Mouse (Mus musculus) midbrain, embryonic 12.5 days (tissue): ENCODE measurements around the gene Mrps18a. TPM values are rescaled to one million over a fixed set of nuclear protein-coding genes. Genes with fewer than 3 reads are reported as not detected.

Experiments used
- ATAC-seq: fragments of 200-750 bp; cut with Nextera tagmentation; 2 replicates; pipeline ENCODE4 v1.8.0; 2017; ENCODE audit warnings: low read depth, moderate TSS enrichment, moderate library complexity; ENCODE audit not compliant: low FRiP score
- H3K27ac ChIP-seq: fragments of 300-500 bp; sonication (generic); replicated peaks from 2 replicates; pipeline ENCODE4 v1.5.1; 2016; ENCODE audit warnings: mild to moderate bottlenecking
- H3K27me3 ChIP-seq: fragments of 300-500 bp; sonication (generic); 2 replicates; pipeline ENCODE4 v1.6.1; 2016; ENCODE audit warnings: mild to moderate bottlenecking
- H3K36me3 ChIP-seq: fragments of 300-500 bp; sonication (generic); 2 replicates; pipeline ENCODE4 v1.6.1; 2016
- H3K4me1 ChIP-seq: fragments of 300-500 bp; sonication (generic); 2 replicates; pipeline ENCODE4 v1.6.1; 2016
- H3K4me2 ChIP-seq: fragments of 300-500 bp; sonication (generic); replicated peaks from 2 replicates; pipeline ENCODE4 v1.6.1; 2016; ENCODE audit warnings: mild to moderate bottlenecking, moderate library complexity
- H3K4me3 ChIP-seq: fragments of 300-500 bp; sonication (generic); 2 replicates; pipeline ENCODE4 v1.5.1; 2016; ENCODE audit warnings: mild to moderate bottlenecking
- H3K9ac ChIP-seq: fragments of 300-500 bp; sonication (generic); replicated peaks from 2 replicates; pipeline ENCODE4 v1.6.1; 2016; ENCODE audit warnings: mild to moderate bottlenecking, moderate library complexity
- H3K9me3 ChIP-seq: fragments of 300-500 bp; sonication (generic); 2 replicates; pipeline ENCODE4 v1.6.1; 2016; ENCODE audit warnings: mild to moderate bottlenecking
- WGBS: fragments of 180-500 bp; shearing (Covaris S2); methylation state at CpG from one replicate; pipeline ENCODE4 v1.1.7; 2016; 5-methylcytosine and 5-hydroxymethylcytosine counted together
- polyA plus RNA-seq: library from polyadenylated mRNA; unstranded; fragments of >200 nt; fragmentation: Nextera tagmentation; extraction: Ambion mirVana; gene quantifications from 2 replicates; pipeline ENCODE4 v1.2.1, GENCODE M21; 2016

Gene Mrps18a
- polyA plus RNA-seq, 1 experiment from 2014 or later: 123 TPM

DNA sequence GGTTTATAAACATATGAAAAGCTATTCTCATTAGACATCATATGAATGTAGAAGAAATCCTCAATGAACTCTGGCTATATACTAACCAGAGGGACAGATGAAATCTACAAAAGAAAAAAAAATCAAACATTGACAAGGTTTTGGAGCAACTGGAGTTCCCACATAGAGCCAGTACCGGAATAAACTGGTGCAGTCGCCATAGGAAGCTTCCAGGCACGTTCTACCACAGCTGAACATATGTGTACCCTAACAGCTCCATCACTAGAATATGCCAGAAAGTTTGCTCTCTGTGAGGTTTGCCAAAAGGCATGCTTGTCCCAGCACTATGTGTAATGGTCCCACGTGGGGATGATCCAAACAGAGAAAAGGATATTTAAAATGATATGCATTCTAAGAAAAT is 2.5 kb upstream of the Mrps18a start:
- Histone ChIP-seq H3K4me1 (peaks cover 13% of the 10 kb centered on the region), H3K36me3 (no peaks in the 10 kb centered on the region), H3K9ac (no peak overlapping the region), H3K9me3 (no peaks in the 10 kb centered on the region), H3K27me3 (peaks cover 20% of the 10 kb centered on the region), H3K27ac (no peak overlapping the region), H3K4me3 (no peak overlapping the region), H3K4me2 (no peak overlapping the region)
- ATAC-seq: no peak
- WGBS: 80% methylated on average over 4 of the region's 4 CpGs

DNA sequence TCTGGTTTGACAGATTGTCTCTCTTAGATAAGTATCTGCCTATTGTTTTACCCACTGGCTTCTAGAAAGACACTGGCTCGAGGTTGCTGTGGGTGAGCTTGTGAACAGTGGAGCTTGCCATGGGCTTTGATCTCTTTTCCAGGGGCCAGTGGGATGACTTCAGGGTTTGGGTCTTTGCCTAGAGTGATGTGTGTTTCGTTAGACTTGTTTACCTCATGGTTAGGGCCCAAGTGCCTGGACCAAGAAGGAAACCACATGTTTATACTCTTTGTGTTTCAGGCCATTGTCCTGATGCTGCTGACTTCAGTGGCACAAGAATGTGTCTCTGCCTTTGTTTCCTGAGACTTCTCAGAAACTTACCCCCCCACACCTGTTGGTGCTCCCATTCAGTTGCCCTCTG is 4.7 kb downstream of the Mrps18a start:
- no peak overlapping the region for H3K4me3 ChIP-seq
- peaks cover 13% of the 10 kb centered on the region for H3K4me1 ChIP-seq
- ATAC-seq: no peak
- peaks cover 31% of the 10 kb centered on the region for H3K36me3 ChIP-seq
- H3K27ac ChIP-seq: no peak overlapping the region
- H3K27me3 ChIP-seq: no peaks in the 10 kb centered on the region
- WGBS: 79% methylated on average over 2 of the region's 2 CpGs
- no peaks in the 10 kb centered on the region for H3K9me3 ChIP-seq
- no peak overlapping the region for H3K4me2 ChIP-seq
- no peak overlapping the region for H3K9ac ChIP-seq

DNA sequence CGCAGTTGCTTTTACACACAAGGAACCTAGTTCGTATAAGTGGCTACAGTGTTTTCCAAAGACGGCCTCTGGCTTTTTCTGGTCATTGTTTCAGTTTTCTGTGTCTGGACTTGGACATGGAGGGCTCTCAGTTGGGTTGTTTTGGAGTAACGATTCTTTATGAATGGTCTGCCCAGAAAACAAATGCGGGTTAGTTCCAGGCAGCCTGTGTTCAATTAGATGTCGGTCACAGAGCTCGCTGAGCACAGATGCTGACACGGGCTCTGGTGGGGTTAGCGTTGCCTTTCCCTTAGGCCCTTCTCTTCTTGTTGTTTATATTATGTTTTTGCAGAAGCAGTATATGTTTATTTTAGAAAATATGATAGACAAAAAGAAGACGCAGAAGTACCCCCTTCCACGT is 5.4 kb downstream of the Mrps18a start:
- no peak for ATAC-seq
- 89% methylated on average over 11 of the region's 11 CpGs for WGBS
- H3K27ac ChIP-seq: no peak overlapping the region
- H3K27me3 ChIP-seq: no peaks in the 10 kb centered on the region
- H3K4me1 ChIP-seq: peaks cover 13% of the 10 kb centered on the region
- H3K4me2 ChIP-seq: no peak overlapping the region
- no peak overlapping the region for H3K4me3 ChIP-seq
- H3K9ac ChIP-seq: no peak overlapping the region
- H3K9me3 ChIP-seq: no peaks in the 10 kb centered on the region
- H3K36me3 ChIP-seq: peaks cover 32% of the 10 kb centered on the region

DNA sequence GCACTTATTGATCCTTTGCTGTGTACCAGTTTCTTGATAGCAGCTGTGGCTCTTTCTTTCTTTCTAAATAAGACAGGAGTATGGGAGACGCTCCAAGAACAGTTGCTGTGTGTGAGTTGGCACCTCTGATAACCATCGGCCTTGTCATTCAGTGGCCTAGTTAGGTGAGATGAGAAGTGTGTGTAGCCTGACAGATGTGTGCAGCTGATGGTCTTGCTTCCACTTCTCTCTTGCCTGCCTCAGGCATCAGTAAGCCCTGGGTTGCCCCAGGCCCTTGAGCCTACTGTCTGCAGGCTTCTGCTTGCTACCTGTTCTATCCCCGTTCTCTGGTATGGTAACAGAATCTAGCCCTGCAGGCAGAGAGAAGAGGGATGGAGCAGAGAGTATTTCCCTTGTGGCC is 6.1 kb downstream of the Mrps18a start:
- peaks cover 7% of the 10 kb centered on the region for H3K4me1 ChIP-seq
- no peak overlapping the region for H3K27ac ChIP-seq
- no peak overlapping the region for H3K4me2 ChIP-seq
- H3K27me3 ChIP-seq: no peaks in the 10 kb centered on the region
- H3K9me3 ChIP-seq: no peaks in the 10 kb centered on the region
- no peak for ATAC-seq
- peaks cover 34% of the 10 kb centered on the region for H3K36me3 ChIP-seq
- H3K4me3 ChIP-seq: no peak overlapping the region
- H3K9ac ChIP-seq: no peak overlapping the region
- 89% methylated on average over 3 of the region's 3 CpGs for WGBS

DNA sequence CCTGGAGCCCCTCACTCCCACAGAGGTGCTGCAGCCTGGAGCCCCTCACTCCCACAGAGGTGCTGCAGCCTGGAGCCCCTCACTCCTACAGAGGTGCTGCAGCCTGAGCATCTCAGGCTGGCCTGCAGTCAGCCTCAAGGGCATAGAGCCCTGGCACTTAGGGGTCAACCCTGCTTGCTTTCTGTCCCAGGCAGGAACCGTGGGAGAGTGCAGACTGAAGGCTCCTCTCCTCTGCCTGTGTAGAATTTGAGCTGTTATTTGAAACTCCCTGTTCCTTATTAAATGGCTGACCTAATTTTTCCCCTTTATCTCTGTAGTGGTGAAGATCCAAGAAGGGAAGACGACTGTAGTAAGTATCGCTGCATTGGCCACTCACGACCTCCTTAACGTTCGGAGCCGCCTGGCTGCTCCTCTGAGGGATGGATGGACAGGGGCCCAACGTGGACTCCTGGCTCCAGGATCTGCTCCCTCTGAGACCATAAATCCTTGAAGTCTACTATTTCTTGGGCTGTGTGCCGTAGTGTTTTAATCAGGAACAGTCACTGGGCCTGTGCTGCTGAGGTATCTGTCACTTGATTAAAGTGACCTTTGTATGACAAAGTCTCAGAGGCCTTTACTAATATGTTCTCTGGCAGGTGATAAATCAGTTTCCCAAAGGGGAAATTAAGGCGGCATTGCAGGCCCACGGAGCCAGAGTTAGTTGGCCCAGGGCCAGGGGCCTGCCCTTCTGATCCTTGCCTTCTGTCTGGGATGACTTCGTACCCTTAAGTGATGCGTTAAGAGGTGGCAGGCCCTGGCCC is 7.0 kb downstream of the Mrps18a start:
- H3K9ac ChIP-seq: no peak overlapping the region
- no peak overlapping the region for H3K27ac ChIP-seq
- H3K27me3 ChIP-seq: no peaks in the 10 kb centered on the region
- no peak overlapping the region for H3K4me2 ChIP-seq
- no peaks in the 10 kb centered on the region for H3K9me3 ChIP-seq
- H3K4me1 ChIP-seq: no peaks in the 10 kb centered on the region
- H3K4me3 ChIP-seq: no peak overlapping the region
- 88% methylated on average over 13 of the region's 13 CpGs for WGBS
- H3K36me3 ChIP-seq: peaks cover 42% of the 10 kb centered on the region
- no peak for ATAC-seq

DNA sequence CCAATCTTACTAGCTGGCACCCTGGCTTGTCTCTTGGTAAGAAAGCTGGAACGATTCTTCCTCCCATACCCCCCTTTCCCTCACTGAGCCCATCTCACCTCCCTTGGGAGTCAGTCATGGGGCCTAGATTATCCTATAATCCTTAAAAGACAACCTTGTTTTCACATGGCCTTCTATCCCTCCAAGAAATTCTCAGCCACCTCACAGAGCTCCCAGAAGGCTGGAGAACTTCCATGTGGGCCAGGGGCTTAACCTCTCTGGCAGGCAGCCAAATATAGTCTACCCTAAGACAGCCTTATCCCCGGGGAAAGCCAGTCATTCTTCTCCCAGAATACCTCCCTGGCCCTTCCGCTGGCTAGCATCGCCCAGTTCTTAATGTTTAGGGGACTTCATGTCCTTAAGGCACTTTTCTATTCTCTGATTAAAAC is 7.7 kb downstream of the Mrps18a start:
- Histone ChIP-seq H3K9ac (no peak overlapping the region), H3K36me3 (peaks cover 48% of the 10 kb centered on the region), H3K4me2 (no peak overlapping the region), H3K4me1 (no peaks in the 10 kb centered on the region), H3K4me3 (no peak overlapping the region), H3K27ac (no peak overlapping the region), H3K27me3 (no peaks in the 10 kb centered on the region), H3K9me3 (no peaks in the 10 kb centered on the region)
- ATAC-seq: no peak
- 87% methylated on average over 4 of the region's 4 CpGs for WGBS

DNA sequence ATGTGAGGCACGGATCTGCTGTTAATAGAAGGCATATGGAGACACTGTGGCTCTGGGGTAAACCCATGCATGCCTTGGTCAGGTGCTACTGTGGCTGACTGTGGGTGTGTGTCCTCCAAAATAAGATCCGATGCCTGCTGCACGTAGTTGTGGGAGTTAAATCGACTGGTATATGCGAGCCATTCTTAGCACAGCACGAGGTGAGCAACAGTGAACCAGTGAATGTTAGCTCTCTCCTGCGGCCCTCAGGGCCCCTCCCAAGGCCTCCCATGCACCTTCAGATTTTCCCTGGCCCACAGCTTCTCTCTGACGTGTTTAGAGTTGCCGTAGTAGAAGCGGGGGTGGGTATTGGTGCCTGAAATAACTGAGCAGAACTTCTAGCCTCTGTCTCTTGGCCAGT is 8.9 kb downstream of the Mrps18a start:
- peaks cover 60% of the 10 kb centered on the region for H3K36me3 ChIP-seq
- 92% methylated on average over 10 of the region's 10 CpGs for WGBS
- H3K9ac ChIP-seq: no peak overlapping the region

DNA sequence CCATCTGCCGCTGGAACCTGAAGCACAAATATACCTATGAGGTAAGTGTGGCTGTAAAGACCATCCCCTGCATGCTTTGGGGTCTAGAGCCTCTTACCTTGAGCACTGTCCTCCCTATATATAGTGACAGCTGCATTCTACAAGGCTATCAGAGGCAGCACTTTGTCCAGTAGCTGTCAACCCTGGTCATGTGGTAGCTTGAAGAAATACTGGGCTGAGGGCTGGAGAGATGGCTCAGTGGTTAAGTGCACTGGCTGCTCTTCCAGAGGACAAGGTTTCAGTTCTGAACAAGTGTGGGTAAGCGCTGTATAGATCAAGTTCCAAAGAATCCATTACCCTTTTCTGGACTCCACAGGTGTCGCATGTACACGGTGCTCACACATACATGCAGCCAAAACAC is 12.0 kb downstream of the Mrps18a start:
- no peaks in the 10 kb centered on the region for H3K4me1 ChIP-seq
- no peak overlapping the region for H3K9ac ChIP-seq
- WGBS: 97% methylated on average over 4 of the region's 4 CpGs
- ATAC-seq: no peak
- peaks cover 88% of the 10 kb centered on the region for H3K36me3 ChIP-seq
- no peak overlapping the region for H3K4me3 ChIP-seq
- H3K4me2 ChIP-seq: no peak overlapping the region
- no peaks in the 10 kb centered on the region for H3K9me3 ChIP-seq
- no peaks in the 10 kb centered on the region for H3K27me3 ChIP-seq
- H3K27ac ChIP-seq: no peak overlapping the region

More for the DNA sequence above, 8.9 kb downstream of the Mrps18a start:
- no peak overlapping the region for H3K27ac ChIP-seq
- no peaks in the 10 kb centered on the region for H3K27me3 ChIP-seq
- no peak overlapping the region for H3K4me2 ChIP-seq
- no peaks in the 10 kb centered on the region for H3K9me3 ChIP-seq
- H3K4me1 ChIP-seq: no peaks in the 10 kb centered on the region
- H3K4me3 ChIP-seq: no peak overlapping the region
- ATAC-seq: no peak

DNA sequence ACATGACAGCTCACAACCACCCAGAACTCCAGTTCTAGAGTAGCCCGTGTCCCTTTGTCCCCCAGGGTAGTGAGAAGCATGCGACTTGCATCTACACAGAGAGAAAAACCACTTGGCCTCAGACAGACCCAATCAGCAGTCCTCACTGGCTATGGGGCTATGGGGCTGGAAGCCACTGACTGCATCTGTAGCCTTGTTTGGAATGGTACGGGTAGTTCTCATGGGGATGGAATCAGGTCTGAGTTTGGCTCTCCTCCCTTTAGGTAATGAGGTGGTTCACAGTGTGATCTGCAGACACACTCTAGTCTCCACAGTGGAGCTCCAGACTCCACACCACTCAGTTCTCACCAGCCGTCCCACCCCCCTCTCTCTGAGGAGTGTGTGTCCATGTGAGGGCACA is 12.5 kb downstream of the Mrps18a start:
- ATAC-seq: no peak
- H3K9ac ChIP-seq: no peak overlapping the region
- H3K27me3 ChIP-seq: no peaks in the 10 kb centered on the region
- no peak overlapping the region for H3K4me3 ChIP-seq
- peaks cover 88% of the 10 kb centered on the region for H3K36me3 ChIP-seq
- H3K27ac ChIP-seq: no peak overlapping the region
- WGBS: 93% methylated on average over 4 of the region's 4 CpGs
- no peaks in the 10 kb centered on the region for H3K4me1 ChIP-seq
- H3K4me2 ChIP-seq: no peak overlapping the region
- H3K9me3 ChIP-seq: no peaks in the 10 kb centered on the region

DNA sequence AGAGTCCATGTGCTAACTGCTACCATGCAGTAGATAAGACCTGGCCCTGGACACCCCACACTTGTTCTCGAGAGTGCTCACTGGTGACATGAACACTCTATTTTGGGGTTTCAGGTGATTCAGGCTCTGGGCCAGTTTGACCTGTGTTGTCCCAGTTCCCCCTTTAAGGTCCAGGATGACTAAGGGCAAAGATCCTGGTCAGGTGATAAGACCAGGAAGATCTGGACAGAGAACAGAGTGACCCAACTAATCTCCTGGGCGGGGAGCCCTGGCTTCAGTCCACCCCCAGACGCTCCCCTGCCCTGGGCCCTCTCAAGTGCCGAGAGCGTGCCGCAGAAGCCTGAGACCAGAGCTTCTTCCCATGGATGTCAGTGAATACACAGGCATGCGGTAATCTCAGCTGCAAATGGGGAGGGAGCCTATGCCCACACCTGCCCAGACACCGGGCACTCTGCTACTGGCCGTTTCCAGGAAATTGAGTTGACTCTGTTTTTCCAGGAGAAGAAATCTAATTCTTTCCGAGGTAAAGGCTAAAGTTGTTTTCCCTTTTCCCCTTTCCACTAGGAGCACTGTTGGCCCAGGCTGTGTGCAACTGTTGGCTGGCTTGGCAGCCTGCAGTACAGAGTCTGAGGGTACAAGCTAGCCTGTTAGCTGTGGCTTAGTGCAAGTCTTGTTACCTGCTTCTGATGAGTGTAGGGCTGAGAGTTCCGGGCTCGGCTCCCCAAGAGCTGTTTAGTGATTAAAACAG is 13.3 kb downstream of the Mrps18a start:
- no peak overlapping the region for H3K4me2 ChIP-seq
- H3K27me3 ChIP-seq: no peaks in the 10 kb centered on the region
- H3K4me3 ChIP-seq: no peak overlapping the region
- no peak overlapping the region for H3K27ac ChIP-seq
- peaks cover 88% of the 10 kb centered on the region for H3K36me3 ChIP-seq
- no peak for ATAC-seq
- 90% methylated on average over 12 of the region's 12 CpGs for WGBS
- H3K4me1 ChIP-seq: no peaks in the 10 kb centered on the region
- H3K9ac ChIP-seq: no peak overlapping the region
- H3K9me3 ChIP-seq: no peaks in the 10 kb centered on the region

DNA sequence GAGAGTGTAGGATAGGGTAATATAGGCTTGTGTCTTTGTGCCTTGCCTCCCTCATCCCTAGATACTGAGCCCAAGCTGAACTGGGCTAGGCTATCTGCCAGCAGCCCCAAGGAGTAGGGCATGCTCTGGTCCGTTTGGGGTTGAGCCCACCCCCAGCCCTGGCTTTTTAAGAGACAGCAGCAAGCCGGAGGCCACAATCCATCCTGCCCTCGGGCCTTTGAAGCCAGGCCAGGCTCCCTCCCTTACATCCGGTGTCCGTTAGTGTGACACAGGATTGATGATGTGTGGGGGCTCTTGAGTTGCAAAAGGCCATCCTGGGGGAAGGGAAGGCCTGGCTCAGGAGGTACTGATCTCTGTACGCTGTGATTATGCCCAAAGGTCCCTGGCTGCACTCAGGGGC is 15.8 kb downstream of the Mrps18a start:
- H3K9me3 ChIP-seq: no peaks in the 10 kb centered on the region
- no peak overlapping the region for H3K9ac ChIP-seq
- WGBS: 89% methylated on average over 6 of the region's 6 CpGs
- H3K36me3 ChIP-seq: peaks cover 88% of the 10 kb centered on the region
- no peak for ATAC-seq
- no peaks in the 10 kb centered on the region for H3K27me3 ChIP-seq
- H3K27ac ChIP-seq: no peak overlapping the region
- no peak overlapping the region for H3K4me2 ChIP-seq
- no peak overlapping the region for H3K4me3 ChIP-seq
- no peaks in the 10 kb centered on the region for H3K4me1 ChIP-seq

DNA sequence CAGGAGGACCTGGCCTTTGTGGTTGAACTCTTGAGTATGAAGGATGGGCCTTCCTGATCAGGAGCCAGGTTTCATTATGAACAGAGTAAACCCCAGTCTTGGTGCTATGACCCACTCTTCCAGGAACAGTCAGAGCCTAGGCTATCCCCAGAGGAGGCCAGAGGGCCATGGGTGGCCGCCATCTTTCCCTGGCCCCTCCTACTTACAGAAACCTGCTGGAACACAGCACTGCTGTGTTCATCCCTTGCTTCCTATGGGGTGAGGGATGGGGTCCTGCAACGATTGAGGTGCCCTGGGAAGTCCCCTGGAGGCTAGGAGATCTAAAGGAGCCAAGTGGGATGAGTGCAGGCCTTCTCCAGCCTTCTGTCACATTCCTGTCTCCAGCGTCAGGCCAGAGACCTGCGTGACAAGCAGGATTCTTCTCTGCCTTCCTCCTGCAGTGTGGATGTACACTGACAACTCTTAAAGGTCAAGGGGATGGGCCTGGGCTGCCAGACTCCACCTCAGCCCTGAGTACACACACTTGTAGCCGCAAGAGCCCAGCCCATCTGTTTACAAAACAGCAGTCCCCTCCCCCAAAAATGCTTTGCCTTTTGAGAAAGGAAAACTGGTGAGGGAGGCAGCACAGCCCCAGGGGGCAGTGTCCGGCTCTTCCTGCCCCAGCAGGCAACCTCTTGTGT is 17.2 kb downstream of the Mrps18a start:
- Histone ChIP-seq H3K27me3 (no peaks in the 10 kb centered on the region), H3K36me3 (peaks cover 77% of the 10 kb centered on the region), H3K27ac (no peak overlapping the region), H3K4me2 (no peak overlapping the region), H3K4me1 (peaks cover 4% of the 10 kb centered on the region), H3K9me3 (no peaks in the 10 kb centered on the region), H3K4me3 (no peak overlapping the region), H3K9ac (no peak overlapping the region)
- 87% methylated on average over 6 of the region's 6 CpGs for WGBS
- ATAC-seq: no peak
